Mouse (Mus musculus) neutrophil, adult 59 days (primary cell): ENCODE measurements around the gene Tacr3. TPM values are rescaled to one million over a fixed set of nuclear protein-coding genes. Genes with fewer than 3 reads are reported as not detected.

ENCODE experiments used
- total RNA-seq, 2 experiments: library from RNA; stranded (reverse); gene quantifications; 1 replicate in 1 of 2; 2 replicates in 1 of 2; pipeline ENCODE4 v1.2.4; 2023

The Tacr3 gene
- not detected for total RNA-seq

DNA sequence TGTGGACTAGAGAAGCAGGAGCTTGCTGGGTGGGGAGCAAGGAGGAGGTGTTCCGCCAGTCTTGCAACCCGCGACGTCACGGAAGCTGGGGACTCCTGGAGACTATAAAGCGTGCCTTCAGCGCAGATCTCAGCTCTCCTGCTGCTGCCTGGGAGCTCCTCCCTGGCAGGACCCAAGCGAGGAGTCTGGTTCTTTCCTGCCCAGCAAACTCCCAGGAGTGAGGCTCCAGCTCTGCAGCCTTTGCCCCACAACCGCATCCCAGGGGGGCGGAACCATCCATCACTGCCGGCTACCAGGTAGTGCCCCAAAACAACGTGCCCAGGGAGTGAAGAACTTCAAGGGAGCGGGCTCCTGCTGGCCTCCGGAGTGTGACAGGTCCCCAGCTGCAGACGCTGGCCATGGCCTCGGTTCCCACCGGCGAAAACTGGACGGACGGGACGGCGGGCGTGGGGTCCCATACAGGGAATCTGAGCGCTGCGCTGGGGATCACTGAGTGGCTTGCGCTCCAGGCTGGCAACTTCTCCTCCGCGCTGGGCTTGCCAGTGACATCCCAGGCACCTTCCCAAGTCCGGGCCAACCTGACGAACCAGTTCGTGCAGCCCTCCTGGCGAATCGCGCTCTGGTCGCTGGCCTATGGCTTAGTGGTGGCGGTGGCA, at the start of gene Tacr3:
TSS of gene Tacr3 (plus strand) at position 133 of the 656 bp plus-strand sequence.

